Mouse (Mus musculus) cerebellum, postnatal 14 days (tissue): Measurements from ENCODE around the gene Syngr1.

Experiments
- DNase-seq, 2 experiments: peaks; one replicate each; pipeline ENCODE4 v3.0.0; 2021; ENCODE audit warnings: mixed read lengths in 2 of 2

The Syngr1 gene

GRCm38 (mm10) chr15:80149517-80149916 is 58.4 kb downstream of the Syngr1 start:
- no peak for DNase-seq

DNA sequence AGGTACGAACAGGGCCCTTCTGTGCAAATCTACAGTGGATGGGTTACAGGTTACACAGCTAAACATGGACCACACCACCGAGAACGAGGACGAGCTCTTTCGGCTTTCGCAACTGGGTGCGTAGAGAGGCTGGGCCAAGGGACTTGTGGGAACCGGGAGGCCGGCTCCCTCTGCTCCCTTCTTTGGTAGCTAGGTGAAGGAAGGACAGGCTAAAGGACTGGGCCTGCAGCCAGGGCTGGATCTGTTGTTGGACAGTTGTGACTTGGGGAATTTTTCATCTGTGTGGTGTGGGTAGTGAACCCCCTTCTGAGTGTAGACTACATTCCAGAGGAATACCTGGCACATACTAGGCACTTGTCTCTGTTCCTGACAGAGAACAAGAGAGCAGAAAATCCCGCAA is 61.5 kb downstream of the Syngr1 start:
- no peak for DNase-seq

- no peak for DNase-seq
Observed at GRCm38 (mm10) chr15:80153757-80154156, 62.6 kb downstream of the Syngr1 start.

DNA sequence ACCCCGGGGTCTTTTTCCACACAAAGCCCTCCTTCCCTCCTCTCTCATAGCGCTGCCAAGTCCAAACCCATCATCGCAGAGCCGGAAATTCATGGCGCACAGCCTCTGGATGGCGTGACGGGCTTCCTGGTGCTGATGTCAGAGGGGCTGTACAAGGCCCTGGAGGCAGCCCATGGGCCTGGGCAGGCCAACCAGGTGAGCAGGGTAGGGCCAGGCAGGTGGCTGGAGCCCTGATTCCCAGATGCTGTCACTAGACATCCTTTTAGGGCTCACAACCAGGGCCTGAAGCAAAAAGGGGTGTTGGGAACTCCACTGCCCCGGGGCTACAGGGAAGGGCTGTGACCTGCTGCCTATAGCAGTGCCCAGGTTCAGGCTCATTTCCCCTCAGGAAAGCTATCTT is 64.6 kb downstream of the Syngr1 start:
- no peak for DNase-seq

DNA sequence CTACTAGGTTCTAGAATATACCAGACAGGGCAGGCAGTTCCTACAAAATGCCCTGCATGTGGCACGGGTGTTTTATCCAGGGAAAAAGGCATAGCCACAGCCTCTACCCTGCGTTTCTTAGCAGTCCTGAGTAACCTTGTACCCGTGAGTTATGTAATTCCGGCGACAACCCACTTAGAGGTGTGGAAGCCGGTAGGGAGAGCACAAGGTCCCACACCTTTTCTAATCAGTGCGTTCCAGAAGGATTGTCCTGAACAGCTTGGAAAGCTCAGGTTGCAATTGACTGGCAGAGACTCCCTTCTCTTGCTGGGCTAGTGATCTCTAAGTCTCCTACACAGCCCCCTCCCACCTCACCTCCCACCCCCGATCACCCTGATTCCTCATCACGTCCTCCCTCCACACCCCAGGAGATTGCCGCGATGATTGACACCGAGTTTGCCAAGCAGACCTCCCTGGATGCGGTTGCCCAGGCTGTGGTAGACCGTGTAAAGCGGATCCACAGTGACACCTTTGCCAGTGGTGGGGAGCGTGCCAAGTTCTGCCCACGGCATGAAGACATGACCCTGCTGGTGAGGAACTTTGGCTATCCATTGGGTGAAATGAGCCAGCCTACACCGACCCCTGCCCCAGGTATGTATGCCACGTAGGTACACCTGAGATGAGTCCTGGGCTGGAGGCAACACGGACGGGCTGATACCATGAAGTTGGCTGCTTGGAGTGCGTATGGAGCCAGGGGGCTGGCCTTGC is 66.2 kb downstream of the Syngr1 start:
- peak; percentile 53 to 64 for DNase-seq

GRCm38 (mm10) chr15:80158001-80158706 is 67.0 kb downstream of the Syngr1 start:
- peak in 1 of 2 experiments; percentile 12 for DNase-seq

DNA sequence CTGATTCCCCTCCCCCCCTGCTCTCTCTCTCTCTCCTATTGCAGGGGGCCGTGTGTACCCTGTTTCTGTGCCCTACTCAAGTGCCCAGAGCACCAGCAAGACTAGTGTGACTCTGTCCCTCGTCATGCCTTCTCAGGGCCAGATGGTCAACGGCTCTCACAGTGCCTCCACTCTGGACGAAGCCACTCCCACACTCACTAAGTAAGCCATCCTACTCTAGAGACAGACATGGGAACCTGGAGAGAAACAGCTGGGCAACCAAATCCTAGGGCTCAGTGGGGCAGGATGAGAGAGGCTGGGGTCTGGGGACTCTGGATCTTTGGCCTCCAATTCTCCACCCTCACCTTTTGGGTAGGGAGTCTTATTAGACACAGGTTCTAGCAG is 67.6 kb downstream of the Syngr1 start:
- DNase-seq, result peak in 1 of 2 experiments; percentile 7

GRCm38 (mm10) chr15:80159286-80159901 is 68.3 kb downstream of the Syngr1 start:
- DNase-seq, result peak in 1 of 2 experiments; percentile 12

- peak in 1 of 2 experiments; percentile 25 for DNase-seq
Observed at GRCm38 (mm10) chr15:80160223-80160622, 69.1 kb downstream of the Syngr1 start.

- peak; percentile 67 to 68 for DNase-seq
Observed at GRCm38 (mm10) chr15:80160726-80161125, 69.6 kb downstream of the Syngr1 start.

DNA sequence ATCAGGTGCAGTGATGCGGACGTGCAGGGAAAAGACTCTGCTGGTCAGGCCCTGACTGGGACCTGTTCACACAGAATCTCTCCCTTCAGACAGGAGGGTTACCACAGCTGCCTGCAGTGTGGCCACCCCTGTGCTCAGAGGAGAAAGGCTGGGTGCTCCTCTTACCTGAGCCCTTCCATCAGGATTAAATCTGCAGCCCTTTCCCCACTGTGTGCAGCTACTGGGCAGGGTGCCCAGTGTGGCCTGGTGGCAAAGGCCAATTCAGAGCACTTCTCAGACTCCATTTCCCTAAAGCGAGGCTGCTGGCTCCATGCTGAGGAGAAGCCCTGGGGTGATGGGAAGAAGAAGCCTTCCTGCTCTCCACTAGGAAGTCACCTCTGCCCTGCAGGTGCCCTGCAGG is 70.1 kb downstream of the Syngr1 start:
- peak; percentile 41 to 45 for DNase-seq

- DNase-seq, result peak; percentile 49 to 58
Observed at GRCm38 (mm10) chr15:80162401-80162964, 71.3 kb downstream of the Syngr1 start.

GRCm38 (mm10) chr15:80163274-80163673 is 72.1 kb downstream of the Syngr1 start:
- DNase-seq, result peak; percentile 99

DNA sequence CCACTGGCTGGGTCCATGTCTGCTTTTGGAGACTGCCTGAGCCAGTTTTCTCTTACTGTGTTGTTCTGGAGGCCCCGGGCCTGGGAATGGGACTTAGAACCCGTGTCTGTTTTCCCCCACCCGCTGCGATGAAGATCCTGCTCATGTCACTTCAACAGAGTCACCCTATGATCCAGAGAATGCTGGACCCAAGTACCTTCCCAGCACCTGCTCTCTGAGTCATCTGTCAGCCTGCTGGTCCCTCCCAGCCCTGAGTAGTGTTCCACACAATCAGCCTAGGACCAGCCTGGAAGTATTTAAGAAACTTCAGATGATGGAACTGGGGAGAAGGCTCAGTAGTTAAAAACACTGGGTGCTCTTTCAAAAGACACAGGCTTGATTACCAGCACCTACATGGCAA is 72.6 kb downstream of the Syngr1 start:
- DNase-seq, result no peak

GRCm38 (mm10) chr15:80165396-80165795 is 74.3 kb downstream of the Syngr1 start:
- peak; percentile 84 to 85 for DNase-seq
